Mouse (Mus musculus) MEL (cell line): ENCODE measurements around the gene Mst1. TPM values are rescaled to one million over a fixed set of nuclear protein-coding genes. Genes with fewer than 3 reads are reported as not detected.

ENCODE experiments used
- DNase-seq: peaks from one replicate; pipeline ENCODE4 v3.0.0; 2011; ENCODE audit warnings: low read depth, low spot score
- H3K27ac ChIP-seq: 2 replicates; pipeline ENCODE4 v1.5.1; 2012; ENCODE audit warnings: low read depth, mild to moderate bottlenecking, control low read depth, low read length, moderate library complexity; ENCODE audit not compliant: control insufficient read depth
- H3K27me3 ChIP-seq, 2 experiments: fragments of 150-350 bp in 1 of 2; sonication (generic) in 1 of 2; 2 replicates each; pipeline ENCODE4 v1.6.1; 2012; ENCODE audit warnings: low read length in 2 of 2, mild to moderate bottlenecking in 2 of 2, improper control_type of control experiment in 1 of 2, moderate library complexity in 1 of 2; ENCODE audit not compliant: insufficient read depth in 2 of 2, control insufficient read depth in 1 of 2
- H3K36me3 ChIP-seq, 2 experiments: 2 replicates each; pipeline ENCODE4 v1.6.1; 2012 to 2014; ENCODE audit warnings: low read length in 2 of 2, improper control_type of control experiment in 1 of 2, inconsistent platforms in 1 of 2, mild to moderate bottlenecking in 1 of 2; ENCODE audit not compliant: insufficient read depth in 2 of 2, control insufficient read depth in 1 of 2
- H3K4me1 ChIP-seq, 2 experiments: fragments of 150-350 bp in 1 of 2; sonication (generic) in 1 of 2; 2 replicates each; pipeline ENCODE4 v1.6.1; 2012; ENCODE audit warnings: low read length in 2 of 2, improper control_type of control experiment in 1 of 2, mild to moderate bottlenecking in 1 of 2; ENCODE audit not compliant: insufficient read depth in 2 of 2, control insufficient read depth in 1 of 2
- H3K4me3 ChIP-seq, 2 experiments: fragments of 150-350 bp in 1 of 2; sonication (generic) in 1 of 2; 2 replicates each; pipeline ENCODE4 v1.5.1; 2012; ENCODE audit warnings: low read depth in 2 of 2, low read length in 2 of 2, mild to moderate bottlenecking in 2 of 2, moderate library complexity in 2 of 2, control low read depth in 1 of 2, improper control_type of control experiment in 1 of 2; ENCODE audit not compliant: control insufficient read depth in 1 of 2, insufficient read depth in 1 of 2
- H3K79me2 ChIP-seq: 2 replicates; pipeline ENCODE4 v1.6.1; 2012; ENCODE audit warnings: mild to moderate bottlenecking, low read length, moderate library complexity; ENCODE audit not compliant: control insufficient read depth, poor library complexity, insufficient read depth
- H3K9ac ChIP-seq: 2 replicates; pipeline ENCODE4 v1.6.1; 2012; ENCODE audit warnings: low read depth, mild to moderate bottlenecking, control low read depth, low read length, moderate library complexity; ENCODE audit not compliant: control insufficient read depth, poor library complexity, severe bottlenecking
- H3K9me3 ChIP-seq: fragments of 150-350 bp; sonication (generic); replicated peaks from 2 replicates; pipeline ENCODE4 v1.6.1; 2012; ENCODE audit warnings: mild to moderate bottlenecking, low read length, improper control_type of control experiment, moderate library complexity; ENCODE audit not compliant: insufficient read depth
- EP300 ChIP-seq, 2 experiments: IDR thresholded peaks; 2 replicates each; pipeline ENCODE4 v1.6.1; 2011; ENCODE audit warnings: improper control_type of control experiment in 2 of 2, low read length in 2 of 2, low read depth in 1 of 2, mild to moderate bottlenecking in 1 of 2
- GATA1 ChIP-seq: IDR thresholded peaks from 2 replicates; pipeline ENCODE4 v1.6.1; 2011; ENCODE audit warnings: low read depth, low read length, improper control_type of control experiment
- MAFK ChIP-seq: IDR thresholded peaks from 2 replicates; pipeline ENCODE4 v1.6.1; 2011; ENCODE audit warnings: low read depth, mild to moderate bottlenecking, low read length, improper control_type of control experiment, borderline replicate concordance
- MAX ChIP-seq: IDR thresholded peaks from 2 replicates; pipeline ENCODE4 v1.6.1; 2011; ENCODE audit warnings: low read length, improper control_type of control experiment
- MEF2A ChIP-seq: IDR thresholded peaks from 2 replicates; pipeline ENCODE4 v1.6.1; 2014; ENCODE audit warnings: low read depth, mild to moderate bottlenecking, inconsistent platforms, low read length, improper control_type of control experiment; ENCODE audit not compliant: poor library complexity, insufficient replicate concordance, severe bottlenecking; ENCODE audit errors: extremely low read depth
- MYB ChIP-seq: IDR thresholded peaks from 2 replicates; pipeline ENCODE4 v1.6.1; 2011; ENCODE audit warnings: mild to moderate bottlenecking, low read depth, low read length, improper control_type of control experiment
- POLR2A ChIP-seq, 2 experiments: IDR thresholded peaks; 2 replicates each; pipeline ENCODE4 v1.6.1; 2011 to 2012; ENCODE audit warnings: low read length in 2 of 2, mild to moderate bottlenecking in 2 of 2, control low read depth in 1 of 2, improper control_type of control experiment in 1 of 2, low read depth in 1 of 2, moderate library complexity in 1 of 2; ENCODE audit not compliant: control insufficient read depth in 1 of 2, insufficient read depth in 1 of 2, poor library complexity in 1 of 2
- RCOR1 ChIP-seq: IDR thresholded peaks from 2 replicates; pipeline ENCODE4 v1.6.1; 2012; ENCODE audit warnings: low read depth, mild to moderate bottlenecking, inconsistent platforms, low read length, improper control_type of control experiment
- SIN3A ChIP-seq: IDR thresholded peaks from 2 replicates; pipeline ENCODE4 v1.6.1; 2012; ENCODE audit warnings: low read length, improper control_type of control experiment, inconsistent platforms
- TAL1 ChIP-seq: IDR thresholded peaks from 2 replicates; pipeline ENCODE4 v1.6.1; 2012; ENCODE audit warnings: mild to moderate bottlenecking, inconsistent platforms, low read length, moderate library complexity, mixed read lengths
- TBP ChIP-seq: IDR thresholded peaks from 2 replicates; pipeline ENCODE4 v1.8.0; 2011; ENCODE audit warnings: low read depth, low read length, improper control_type of control experiment
- UBTF ChIP-seq: IDR thresholded peaks from 2 replicates; pipeline ENCODE4 v1.6.1; 2012; ENCODE audit warnings: low read depth, mild to moderate bottlenecking, inconsistent platforms, low read length, improper control_type of control experiment, moderate library complexity, borderline replicate concordance; ENCODE audit not compliant: insufficient read depth
- USF1 ChIP-seq: IDR thresholded peaks from 2 replicates; pipeline ENCODE4 v1.6.1; 2014; ENCODE audit warnings: low read depth, mild to moderate bottlenecking, inconsistent platforms, low read length, improper control_type of control experiment, moderate library complexity
- ZNF384 ChIP-seq: IDR thresholded peaks from 2 replicates; pipeline ENCODE4 v1.6.1; 2012; ENCODE audit warnings: low read depth, mild to moderate bottlenecking, inconsistent platforms, low read length, improper control_type of control experiment
- polyA plus RNA-seq, 2 experiments: library from polyadenylated mRNA; stranded (reverse) in 1 of 2; unstranded in 1 of 2; fragments of >175 nt in 1 of 2; fragments of >200 nt in 1 of 2; gene quantifications; 2 replicates each; pipeline versions ENCODE4 v1.2.1 to v1.2.4; 2012; ENCODE audit warnings: low replicate concordance in 2 of 2, low read depth in 1 of 2; ENCODE audit not compliant: insufficient read length in 2 of 2, insufficient read depth in 1 of 2, missing spikeins in 1 of 2
- total RNA-seq: library from RNA; depleted of rRNA; stranded (reverse); fragments of 300-350 nt; gene quantifications from 2 replicates; pipeline ENCODE4 v1.2.3, GENCODE M21; 2012

Mst1 gene
- total and polyA plus RNA-seq, 3 experiments: 1.6 to 10.0 TPM; not detected in 1

DNA sequence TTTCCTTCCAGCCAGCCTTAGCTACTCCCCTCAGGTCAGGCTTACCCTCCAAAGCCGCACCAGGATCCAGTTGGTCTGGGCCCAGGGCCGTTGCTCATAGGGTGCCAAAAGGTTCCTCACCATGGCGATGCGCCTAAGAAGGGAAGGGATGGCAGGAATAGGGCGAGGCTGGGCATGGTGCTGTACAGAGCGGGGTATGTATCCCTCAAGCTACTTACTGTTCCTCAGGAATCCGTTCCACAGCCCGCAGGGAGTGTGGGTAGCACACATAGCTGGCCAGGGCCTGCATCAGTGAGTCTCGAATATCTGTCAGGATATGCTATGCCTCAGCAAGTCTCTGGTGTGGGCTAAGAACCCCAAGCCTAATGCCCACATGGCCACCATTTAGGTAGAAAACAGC lies 21.9 kb upstream of the Mst1 start:
- TF ChIP-seq USF1 (no peak), TAL1 (no peak), MAX (no peak), TBP (no peak)
- Histone ChIP-seq H3K79me2 (no peaks in the 10 kb centered on the region), H3K27me3 (no peaks in the 10 kb centered on the region), H3K9ac (no peak overlapping the region), H3K4me3 (no peak overlapping the region), H3K9me3 (no peaks in the 10 kb centered on the region), H3K36me3 (no peaks in the 10 kb centered on the region; a peak in 1 of 4 replicates), H3K27ac (no peak overlapping the region), H3K4me1 (peaks cover 0 to under 1% of the 10 kb centered on the region in 2 experiments; a peak in 1 of 4 replicates)
- no peak for DNase-seq

DNA sequence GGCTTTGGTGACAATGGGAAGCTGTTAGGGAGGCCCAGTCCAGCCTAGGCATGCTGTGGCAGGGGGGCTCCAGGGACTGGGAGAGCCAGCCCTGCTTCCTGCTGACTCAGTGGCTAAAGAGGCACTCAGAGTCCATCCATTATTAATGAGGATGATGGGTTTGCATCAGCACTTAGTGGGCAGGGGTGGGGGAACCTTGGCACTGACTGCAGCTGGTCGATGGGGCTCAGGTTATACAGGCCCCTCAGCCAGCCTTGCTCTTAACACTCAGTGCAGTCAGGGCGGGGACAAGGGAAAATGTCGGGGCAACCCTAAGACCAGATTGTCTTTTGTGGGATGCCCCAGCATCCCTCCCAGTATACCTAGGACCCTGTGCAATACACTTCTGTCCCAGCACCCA lies 18.1 kb upstream of the Mst1 start:
- no peaks in the 10 kb centered on the region for H3K9me3 ChIP-seq
- TF ChIP-seq EP300 (IDR thresholded peaks at IDR 0.05; ENCODE audit: low read depth in 1 of 2, low read length in 2 of 2) (no peak), MAFK (no peak), MEF2A (no peak), UBTF (no peak), SIN3A (no peak)
- TF ChIP-seq, all 39 proteins: peak for 0
- no peaks in the 10 kb centered on the region; a peak in 1 of 4 replicates for H3K36me3 ChIP-seq
- no peak overlapping the region for H3K4me3 ChIP-seq
- H3K27me3 ChIP-seq: no peaks in the 10 kb centered on the region
- H3K4me1 ChIP-seq: no peaks in the 10 kb centered on the region
- H3K79me2 ChIP-seq: no peaks in the 10 kb centered on the region
- DNase-seq: no peak
- no peak overlapping the region for H3K27ac ChIP-seq
- H3K9ac ChIP-seq: no peak overlapping the region

DNA sequence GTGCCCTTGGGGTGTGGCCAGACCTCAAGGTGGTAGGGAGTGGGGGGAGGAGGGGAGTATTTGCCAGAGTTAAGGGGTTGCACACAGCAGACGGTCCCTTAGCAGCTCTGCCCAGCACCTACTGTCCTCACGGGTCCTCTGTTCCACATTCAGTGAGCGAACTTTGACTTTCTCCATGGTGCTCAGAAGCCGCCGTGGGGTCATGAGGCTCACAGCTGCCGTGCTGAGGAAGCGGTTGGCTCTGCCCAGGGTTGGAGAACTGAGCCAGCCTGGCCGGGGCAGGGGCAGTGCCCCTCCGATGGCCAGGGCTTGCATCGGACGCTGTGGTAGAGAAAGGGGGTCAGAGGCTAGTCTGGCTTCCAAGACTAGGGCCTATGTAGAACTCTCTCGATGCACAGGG lies 16.9 kb upstream of the Mst1 start:
- DNase-seq: no peak
- H3K9me3 ChIP-seq: no peaks in the 10 kb centered on the region
- H3K9ac ChIP-seq: no peak overlapping the region
- no peaks in the 10 kb centered on the region for H3K27me3 ChIP-seq
- H3K27ac ChIP-seq: no peak overlapping the region
- H3K4me3 ChIP-seq: no peak overlapping the region
- H3K4me1 ChIP-seq: no peaks in the 10 kb centered on the region
- H3K36me3 ChIP-seq: no peaks in the 10 kb centered on the region; a peak in 1 of 4 replicates
- H3K79me2 ChIP-seq: no peaks in the 10 kb centered on the region
- TF ChIP-seq ZNF384 (no peak), UBTF (no peak), MAFK (no peak), MYB (no peak), MEF2A (no peak), POLR2A (IDR thresholded peaks at IDR 0.05; ENCODE audit: control insufficient read depth in 1 of 2, insufficient read depth in 1 of 2, low read depth in 1 of 2, low read length in 2 of 2, poor library complexity in 1 of 2) (no peak), RCOR1 (no peak), GATA1 (no peak)
- TF ChIP-seq, all 39 proteins: peak for 0
